Mouse (Mus musculus): Measurements from ENCODE around the gene Dph7. TPM values are rescaled to one million over a fixed set of nuclear protein-coding genes. Genes with fewer than 3 reads are reported as not detected.
"Not testable (repeated sequence)": the region's sequence is repeated elsewhere in the genome, so short reads cannot be mapped to it uniquely, and the experiment has no call there.

Gene Dph7
- polyA plus RNA-seq, 1 experiment from 2014 or later = 34.4 TPM

GRCm38 (mm10) chr2:24929593-24929992, 32.6 kb upstream of the Dph7 start:
- Histone ChIP-seq H3K9ac (no peak overlapping the region), H3K4me2 (replicated peaks) (no peak overlapping the region), H3K36me3 (no peaks in the 10 kb centered on the region), H3K9me3 (no peaks in the 10 kb centered on the region), H3K4me3 (no peak overlapping the region), H3K27ac (no peak overlapping the region), H3K4me1 (peaks cover 8% of the 10 kb centered on the region), H3K27me3 (peaks cover 11% of the 10 kb centered on the region; the same call in 1 of the 2 replicates)
- no peak for ATAC-seq (ENCODE audit: low FRiP score, low read depth)
- 89% methylated on average over 5 of the region's 5 CpGs for WGBS

- H3K27ac ChIP-seq = no peak overlapping the region; the same call in 1 of the 2 replicates
- ATAC-seq (ENCODE audit: low FRiP score, low read depth) = peak; percentile 57; the same call in 1 of the 2 replicates
These were observed 27.7 kb upstream of the Dph7 start for GRCm38 (mm10) chr2:24934441-24934963.

GRCm38 (mm10) chr2:24935057-24935796, 27.0 kb upstream of the Dph7 start, which contains the start of gene Arrdc1:
TSS of gene Arrdc1 (minus strand) at chr2:24935252.
- no peaks in the 10 kb centered on the region for H3K9me3 ChIP-seq
- H3K4me2 ChIP-seq (replicated peaks) = peak within 1 kb of the TSS; percentile 97
- peak; percentile 91 for ATAC-seq (ENCODE audit: low FRiP score, low read depth)
- H3K4me3 ChIP-seq = peak within 1 kb of the TSS; percentile 64
- peaks cover 8% of the 10 kb centered on the region for H3K4me1 ChIP-seq
- H3K27me3 ChIP-seq = peaks cover 6% of the 10 kb centered on the region; the same call in 1 of the 2 replicates
- under 1% methylated on average over 43 of the region's 49 CpGs for WGBS
- peak within 1 kb of the TSS; percentile 76 for H3K9ac ChIP-seq
- H3K27ac ChIP-seq = no peak within 1 kb of the TSS; the same call in 1 of the 2 replicates
- no peaks in the 10 kb centered on the region for H3K36me3 ChIP-seq

More at GRCm38 (mm10) chr2:24934441-24934963, 27.7 kb upstream of the Dph7 start:
- H3K9me3 ChIP-seq = no peaks in the 10 kb centered on the region
- peak overlapping the region; percentile 76 for H3K9ac ChIP-seq
- WGBS = 4% methylated on average over 19 of the region's 19 CpGs
- H3K4me3 ChIP-seq = peak overlapping the region; percentile 64
- peaks cover 6% of the 10 kb centered on the region; the same call in 1 of the 2 replicates for H3K27me3 ChIP-seq
- no peaks in the 10 kb centered on the region for H3K36me3 ChIP-seq
- H3K4me1 ChIP-seq = peaks cover 8% of the 10 kb centered on the region
- H3K4me2 ChIP-seq (replicated peaks) = peak overlapping the region; percentile 97

- Histone ChIP-seq H3K36me3 (no peaks in the 10 kb centered on the region), H3K9me3 (no peaks in the 10 kb centered on the region), H3K27me3 (no peaks in the 10 kb centered on the region), H3K4me1 (no peaks in the 10 kb centered on the region), H3K27ac (no peak overlapping the region), H3K9ac (no peak overlapping the region), H3K4me2 (replicated peaks) (no peak overlapping the region), H3K4me3 (no peak overlapping the region)
- ATAC-seq (ENCODE audit: low FRiP score, low read depth) = no peak
- WGBS = 76% methylated on average over 4 of the region's 4 CpGs
These were observed 20.1 kb upstream of the Dph7 start for GRCm38 (mm10) chr2:24942092-24942491.

DNA sequence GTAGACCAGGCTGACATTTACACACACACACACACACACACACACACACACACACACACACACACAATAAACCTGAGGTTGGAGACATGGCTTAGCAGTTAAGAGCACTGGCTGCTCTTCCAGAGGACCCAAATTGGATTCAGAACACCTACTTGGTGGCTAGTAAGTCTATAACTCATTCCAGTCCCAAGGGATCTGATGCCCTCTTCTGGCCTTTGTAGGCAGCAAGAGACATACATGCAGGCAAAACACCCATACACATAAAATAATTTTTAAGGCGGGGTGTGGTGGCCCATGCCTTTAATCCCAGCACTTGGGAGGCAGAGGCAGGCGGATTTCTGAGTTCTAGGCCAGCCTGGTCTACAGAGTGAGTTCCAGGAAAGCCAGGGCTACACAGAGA, 17.9 kb upstream of the Dph7 start:
- H3K36me3 ChIP-seq; H3K4me1 ChIP-seq; ATAC-seq (ENCODE audit: low FRiP score, low read depth); H3K4me2 ChIP-seq (replicated peaks); H3K9ac ChIP-seq; H3K27me3 ChIP-seq; H3K9me3 ChIP-seq; H3K27ac ChIP-seq; H3K4me3 ChIP-seq: not testable (repeated sequence)
- 51% methylated on average over 2 of the region's 2 CpGs for WGBS

DNA sequence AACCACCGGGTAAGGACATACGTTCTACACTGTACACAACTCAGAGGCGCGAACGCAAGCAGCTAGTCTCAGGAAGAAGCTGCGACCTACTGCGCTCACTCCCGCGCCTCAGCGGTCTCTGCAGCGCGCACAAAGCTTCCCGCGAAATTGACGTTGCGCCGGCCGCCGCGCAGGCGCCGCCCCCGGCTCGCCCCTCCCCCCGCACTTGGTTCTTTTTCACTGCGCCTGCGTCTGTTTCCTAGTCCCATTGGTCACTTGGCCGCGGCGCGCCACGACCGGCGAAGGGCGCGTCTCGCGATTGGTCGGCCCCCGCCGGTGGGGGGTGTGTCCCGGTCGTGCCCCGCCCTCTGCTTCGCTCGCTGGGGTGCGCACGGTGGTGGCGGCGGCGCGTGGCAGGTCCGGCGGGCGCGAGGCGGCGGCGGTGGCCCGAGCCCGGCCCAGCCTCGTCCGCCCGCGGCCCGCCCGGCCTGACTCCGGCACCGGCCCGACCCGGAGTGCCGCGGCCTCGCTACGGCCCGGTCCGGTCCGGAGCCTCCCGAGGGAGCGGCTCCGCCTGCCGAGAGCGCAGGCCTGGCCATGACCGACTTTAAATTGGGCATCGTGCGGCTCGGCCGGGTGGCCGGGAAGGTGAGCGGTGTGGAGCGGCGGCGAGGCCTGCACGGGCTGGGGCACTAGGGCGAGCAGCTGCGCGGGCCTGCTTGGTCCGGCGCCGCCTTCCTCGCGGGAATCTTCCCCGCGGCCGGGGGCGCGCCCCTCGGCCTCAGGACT, 12.6 kb upstream of the Dph7 start, which contains the start of gene Zmynd19:
TSS of gene Zmynd19 (plus strand) at position 372 of the 768 bp plus-strand sequence.
- Histone ChIP-seq H3K4me1 (peaks cover 15% of the 10 kb centered on the region), H3K9ac (peak within 1 kb of the TSS; percentile 95), H3K27me3 (no peaks in the 10 kb centered on the region), H3K27ac (peak within 1 kb of the TSS; percentile 52; the same call in 1 of the 2 replicates), H3K9me3 (no peaks in the 10 kb centered on the region), H3K4me2 (replicated peaks) (peak within 1 kb of the TSS; percentile 93), H3K36me3 (peaks cover 31% of the 10 kb centered on the region), H3K4me3 (peak within 1 kb of the TSS; percentile 91)
- under 1% methylated on average over 107 of the region's 108 CpGs for WGBS
- ATAC-seq (ENCODE audit: low FRiP score, low read depth) = peak; percentile 98

GRCm38 (mm10) chr2:24950189-24950535, 12.0 kb upstream of the Dph7 start:
- Histone ChIP-seq H3K4me3 (peak overlapping the region; percentile 91), H3K4me1 (peaks cover 15% of the 10 kb centered on the region), H3K9me3 (no peaks in the 10 kb centered on the region), H3K27ac (peak overlapping the region; percentile 23; the same call in 1 of the 2 replicates), H3K4me2 (replicated peaks) (peak overlapping the region; percentile 93), H3K36me3 (peaks cover 36% of the 10 kb centered on the region), H3K9ac (peak overlapping the region; percentile 95), H3K27me3 (no peaks in the 10 kb centered on the region)
- no peak for ATAC-seq (ENCODE audit: low FRiP score, low read depth)
- WGBS = under 1% methylated on average over 31 of the region's 31 CpGs

- no peak for ATAC-seq (ENCODE audit: low FRiP score, low read depth)
- Histone ChIP-seq H3K4me2 (replicated peaks) (no peak overlapping the region), H3K4me1 (peaks cover 15% of the 10 kb centered on the region), H3K9me3 (no peaks in the 10 kb centered on the region), H3K27ac (no peak overlapping the region), H3K36me3 (peaks cover 58% of the 10 kb centered on the region), H3K9ac (no peak overlapping the region), H3K4me3 (no peak overlapping the region), H3K27me3 (no peaks in the 10 kb centered on the region)
- 84% methylated on average over 4 of the region's 4 CpGs for WGBS
These were observed 9.6 kb upstream of the Dph7 start for GRCm38 (mm10) chr2:24952537-24953055.

DNA sequence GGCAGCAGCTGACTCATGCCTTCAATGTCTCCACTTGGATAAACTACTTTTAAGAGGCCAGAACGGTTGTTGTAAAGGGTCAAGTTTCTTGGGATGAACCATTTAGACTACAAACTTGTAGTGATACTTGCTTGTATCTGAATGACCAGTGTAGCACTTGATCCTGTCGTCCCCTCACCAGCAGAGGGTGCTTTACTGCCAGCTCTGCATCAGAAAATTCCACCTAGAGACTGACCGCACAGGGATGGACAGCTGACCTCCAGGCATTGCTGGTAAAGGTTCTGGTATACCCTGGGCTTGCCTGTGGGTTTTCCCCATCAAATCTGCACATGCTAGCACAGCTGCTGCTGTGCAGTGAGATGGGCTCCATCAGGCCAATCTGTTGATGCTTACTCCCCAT, 1.3 kb upstream of the Dph7 start:
- H3K9ac ChIP-seq = no peak overlapping the region
- ATAC-seq (ENCODE audit: low FRiP score, low read depth) = no peak
- H3K27ac ChIP-seq = no peak overlapping the region
- 35% methylated on average over 3 of the region's 3 CpGs for WGBS
- H3K4me2 ChIP-seq (replicated peaks) = no peak overlapping the region
- H3K4me1 ChIP-seq = peaks cover 12% of the 10 kb centered on the region
- no peaks in the 10 kb centered on the region for H3K9me3 ChIP-seq
- no peak overlapping the region for H3K4me3 ChIP-seq
- no peaks in the 10 kb centered on the region for H3K27me3 ChIP-seq
- peaks cover 73% of the 10 kb centered on the region for H3K36me3 ChIP-seq

GRCm38 (mm10) chr2:24970386-24970785, 8.2 kb downstream of the Dph7 start:
- Histone ChIP-seq H3K27me3 (no peaks in the 10 kb centered on the region), H3K36me3 (peaks cover 75% of the 10 kb centered on the region), H3K4me1 (peaks cover 13% of the 10 kb centered on the region), H3K27ac (no peak overlapping the region), H3K9me3 (no peaks in the 10 kb centered on the region), H3K4me3 (no peak overlapping the region), H3K9ac (no peak overlapping the region), H3K4me2 (replicated peaks) (no peak overlapping the region)
- ATAC-seq (ENCODE audit: low FRiP score, low read depth) = no peak
- 83% methylated on average over 4 of the region's 4 CpGs for WGBS

DNA sequence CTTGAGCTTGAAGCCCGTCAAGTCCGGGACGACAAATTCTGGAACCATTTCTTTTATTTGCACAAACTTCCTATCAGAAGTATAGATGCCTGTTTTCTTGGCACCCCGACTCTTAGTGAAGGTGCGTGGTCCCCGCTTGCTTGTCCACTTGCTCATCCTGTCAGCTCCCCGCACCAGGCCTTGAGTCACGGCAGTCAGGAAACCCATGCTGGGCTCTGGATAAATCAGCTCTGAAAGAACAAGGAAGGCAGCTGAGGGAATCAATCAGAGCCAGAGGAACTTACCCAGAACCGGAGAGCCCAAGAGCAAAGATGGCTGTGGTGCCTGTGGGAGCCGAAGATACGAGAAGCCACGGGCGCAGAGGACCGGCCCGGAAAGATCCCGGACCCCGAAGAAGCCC, 12.3 kb downstream of the Dph7 start:
- not testable (repeated sequence) for H3K27me3 ChIP-seq; ATAC-seq (ENCODE audit: low FRiP score, low read depth); H3K9me3 ChIP-seq
- Histone ChIP-seq H3K27ac (peak overlapping the region; percentile 81; the same call in 1 of the 2 replicates), H3K4me1 (peaks cover 18% of the 10 kb centered on the region), H3K4me3 (peak overlapping the region; percentile 82), H3K36me3 (peaks cover 40% of the 10 kb centered on the region), H3K4me2 (replicated peaks) (peak overlapping the region; percentile 97), H3K9ac (peak overlapping the region; percentile 86)
- WGBS = under 1% methylated on average over 17 of the region's 17 CpGs

Data from limb, embryonic 13.5 days (tissue).